ENCODE assay signal across 13 mouse cellular contexts in the genomic region with DNA sequence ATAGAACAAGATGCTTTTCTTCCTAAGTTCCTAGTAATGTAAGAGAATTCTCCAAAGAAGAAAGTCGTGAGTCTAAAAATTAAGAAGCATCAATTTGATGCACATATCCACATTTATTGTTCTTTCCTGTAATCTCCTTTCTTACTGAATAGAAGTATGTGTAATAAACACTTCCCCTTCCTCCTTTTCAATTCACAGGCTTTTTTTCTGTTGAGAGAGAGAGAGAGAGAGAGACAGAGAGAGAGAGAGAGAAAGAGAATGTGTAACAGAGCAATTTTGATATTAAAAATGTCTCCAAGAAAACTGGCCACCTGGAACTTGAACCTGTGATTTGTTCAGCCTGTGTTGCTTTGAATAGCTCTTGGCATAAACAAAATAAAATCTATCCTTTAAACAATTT. TPM values are rescaled to one million over a fixed set of nuclear protein-coding genes. Genes with fewer than 3 reads are reported as not detected.
DNase-seq lines count a peak whose midpoint lies in the region; ATAC-seq and TF ChIP-seq lines count a peak whose summit lies in the region.
"Had no signal": no experiment of that assay in that cellular context is flagged by ENCODE, and none has a peak within 500 bp of the region (broad histone marks: within the 10 kb centered on the region; RNA-seq: fewer than 3 reads in every experiment).

No protein-coding gene starts in this region.

- H3K4me3 ChIP-seq in forebrain, postnatal 0 days (ENCODE audit: low read depth, low read length): 0 out of 2 replicates have a peak overlapping the region, but pooled peaks have one; percentile 72
- H3K4me3 ChIP-seq in forebrain, embryonic 15.5 days: no peak overlapping the region
- no peak overlapping the region for H3K4me3 ChIP-seq in limb, embryonic 12.5 days (replicated peaks)
- H3K4me3 ChIP-seq in limb, embryonic 10.5 days: no peak overlapping the region
- H3K4me3 ChIP-seq in bone marrow, adult 2 months (replicated peaks; ENCODE audit: control insufficient read depth, low read depth, low read length): peak overlapping the region; percentile 7
- peak overlapping the region; percentile 72; the same call in 1 of the 2 replicates for H3K4me3 ChIP-seq in liver, embryonic 13.5 days (replicated peaks)
- no peak overlapping the region for H3K4me3 ChIP-seq in cerebellum, adult 2 months (replicated peaks; ENCODE audit: insufficient read depth, low read depth, low read length)

- ATAC-seq in forebrain, postnatal 0 days: no peak
- ATAC-seq in forebrain, embryonic 15.5 days (replicated peaks): no peak
- ATAC-seq in limb, embryonic 12.5 days (ENCODE audit: insufficient number of reproducible peaks, insufficient read depth, low FRiP score, low TSS enrichment, low read depth): no peak
- no peak for ATAC-seq in liver, embryonic 13.5 days (ENCODE audit: low read depth)

- H3K27me3 ChIP-seq in forebrain, postnatal 0 days (ENCODE audit: insufficient read depth, low read length): no peaks in the 10 kb centered on the region; the same call in 1 of the 2 replicates
- H3K27me3 ChIP-seq in forebrain, embryonic 15.5 days: peaks cover 10% of the 10 kb centered on the region; the same call in 1 of the 2 replicates
- peaks cover 39% of the 10 kb centered on the region for H3K27me3 ChIP-seq in limb, embryonic 12.5 days
- H3K27me3 ChIP-seq in limb, embryonic 10.5 days (ENCODE audit: low read depth, poor library complexity, severe bottlenecking): peaks cover 43% of the 10 kb centered on the region
- H3K27me3 ChIP-seq in liver, embryonic 13.5 days: peaks cover 15% of the 10 kb centered on the region
- H3K27me3 ChIP-seq in cerebellum, adult 2 months (ENCODE audit: control insufficient read depth, insufficient read depth, low read length): no peaks in the 10 kb centered on the region; the same call in 1 of the 2 replicates

- TF ChIP-seq POLR2A in bone marrow, adult 2 months (IDR thresholded peaks at IDR 0.05; ENCODE audit: borderline replicate concordance, control insufficient read depth, low read depth, low read length): no peak
- no peak for TF ChIP-seq POLR2A in cerebellum, adult 2 months (IDR thresholded peaks at IDR 0.05; ENCODE audit: borderline replicate concordance, insufficient read depth, low read length)

- H3K4me2 ChIP-seq in forebrain, postnatal 0 days (ENCODE audit: low read depth): no peak overlapping the region
- no peak overlapping the region for H3K4me2 ChIP-seq in forebrain, embryonic 15.5 days (replicated peaks)
- peak overlapping the region; percentile 19; the same call in 1 of the 2 replicates for H3K4me2 ChIP-seq in limb, embryonic 12.5 days
- H3K4me2 ChIP-seq in liver, embryonic 13.5 days: no peak overlapping the region; the same call in 1 of the 2 replicates

- no peaks in the 10 kb centered on the region for H3K4me1 ChIP-seq in forebrain, postnatal 0 days (ENCODE audit: insufficient read depth)
- H3K4me1 ChIP-seq in forebrain, embryonic 15.5 days: peaks cover 4% of the 10 kb centered on the region; the same call in 1 of the 2 replicates
- 0 out of 2 replicates have a peak, but pooled peaks cover 3% of the 10 kb centered on the region for H3K4me1 ChIP-seq in limb, embryonic 12.5 days (replicated peaks)
- peaks cover 13% of the 10 kb centered on the region for H3K4me1 ChIP-seq in limb, embryonic 10.5 days
- H3K4me1 ChIP-seq in bone marrow, adult 2 months (ENCODE audit: control insufficient read depth, insufficient read depth, low read length): peaks cover 1% of the 10 kb centered on the region; the same call in 1 of the 2 replicates
- H3K4me1 ChIP-seq in liver, embryonic 13.5 days (replicated peaks): peaks cover 23% of the 10 kb centered on the region
- H3K4me1 ChIP-seq in cerebellum, adult 2 months (ENCODE audit: control insufficient read depth, insufficient read depth, low read length): no peaks in the 10 kb centered on the region; the same call in 1 of the 2 replicates

- 80% methylated on average over 1 of the region's 1 CpGs for WGBS in forebrain, postnatal 0 days
- 77% methylated on average over 1 of the region's 1 CpGs for WGBS in forebrain, embryonic 15.5 days
- 85% methylated on average over 1 of the region's 1 CpGs for WGBS in limb, embryonic 12.5 days
- 86% methylated on average over 1 of the region's 1 CpGs for WGBS in limb, embryonic 10.5 days
- WGBS in bone marrow, adult 2 months: 67% methylated on average over 1 of the region's 1 CpGs
- WGBS in liver, embryonic 13.5 days (ENCODE audit: insufficient replicate concordance): 66% methylated on average over 1 of the region's 1 CpGs
- 75% methylated on average over 1 of the region's 1 CpGs for WGBS in cerebellum, adult 2 months

- H3K36me3 ChIP-seq in forebrain, postnatal 0 days (ENCODE audit: insufficient read depth): no peaks in the 10 kb centered on the region
- no peaks in the 10 kb centered on the region for H3K36me3 ChIP-seq in forebrain, embryonic 15.5 days
- H3K36me3 ChIP-seq in limb, embryonic 12.5 days: no peaks in the 10 kb centered on the region
- H3K36me3 ChIP-seq in limb, embryonic 10.5 days: no peaks in the 10 kb centered on the region
- H3K36me3 ChIP-seq in liver, embryonic 13.5 days: no peaks in the 10 kb centered on the region
- H3K36me3 ChIP-seq: limb, embryonic 13.5 days had no signal

- no peaks in the 10 kb centered on the region for H3K9me3 ChIP-seq in forebrain, postnatal 0 days (ENCODE audit: low read length)
- H3K9me3 ChIP-seq in forebrain, embryonic 15.5 days: no peaks in the 10 kb centered on the region
- no peaks in the 10 kb centered on the region for H3K9me3 ChIP-seq in limb, embryonic 12.5 days
- no peaks in the 10 kb centered on the region for H3K9me3 ChIP-seq in limb, embryonic 10.5 days (replicated peaks)
- no peaks in the 10 kb centered on the region for H3K9me3 ChIP-seq in liver, embryonic 13.5 days (replicated peaks)
- H3K9me3 ChIP-seq: limb, embryonic 13.5 days had no signal

- DNase-seq in forebrain, postnatal 0 days: no peak
- DNase-seq in limb, embryonic 10.5 days (ENCODE audit: low spot score): no peak
- no peak for DNase-seq in liver, embryonic 13.5 days
- DNase-seq in cerebellum, adult 2 months: no peak
- no peak for DNase-seq in left cerebral cortex, adult 8-10 months (ENCODE audit: low spot score in 2 of 2)
- DNase-seq: cerebellum, adult 9-11 months; heart, postnatal 10 days; layer of hippocampus, adult 9-11 months; spleen, adult 18-20 months had no signal

- TF ChIP-seq CTCF in forebrain, postnatal 0 days (IDR thresholded peaks at IDR 0.05; ENCODE audit: low read depth): no peak
- TF ChIP-seq CTCF in bone marrow, adult 2 months (IDR thresholded peaks at IDR 0.05; ENCODE audit: control insufficient read depth, insufficient read depth, low read length): no peak
- no peak for TF ChIP-seq CTCF in cerebellum, adult 2 months (IDR thresholded peaks at IDR 0.05; ENCODE audit: borderline replicate concordance, insufficient read depth, low read depth, low read length)

- H3K27ac ChIP-seq in forebrain, postnatal 0 days (ENCODE audit: low read depth, low read length): no peak overlapping the region
- no peak overlapping the region for H3K27ac ChIP-seq in forebrain, embryonic 15.5 days (replicated peaks)
- H3K27ac ChIP-seq in limb, embryonic 12.5 days: no peak overlapping the region
- H3K27ac ChIP-seq in limb, embryonic 10.5 days: no peak overlapping the region
- no peak overlapping the region for H3K27ac ChIP-seq in bone marrow, adult 2 months (ENCODE audit: control insufficient read depth, insufficient read depth, low read depth, low read length, poor library complexity)
- H3K27ac ChIP-seq in liver, embryonic 13.5 days: no peak overlapping the region
- H3K27ac ChIP-seq in cerebellum, adult 2 months (ENCODE audit: insufficient read depth, low read length): no peak overlapping the region
- H3K27ac ChIP-seq: limb, embryonic 13.5 days had no signal

- H3K9ac ChIP-seq in forebrain, postnatal 0 days: no peak overlapping the region
- H3K9ac ChIP-seq in forebrain, embryonic 15.5 days (replicated peaks): no peak overlapping the region
- no peak overlapping the region for H3K9ac ChIP-seq in limb, embryonic 12.5 days (replicated peaks)
- no peak overlapping the region for H3K9ac ChIP-seq in liver, embryonic 13.5 days
- H3K9ac ChIP-seq: limb, embryonic 13.5 days had no signal

RNA-seq across cellular contexts. Expression of a gene that starts 2.0 kb away (rescaled TPM):
- total RNA-seq in forebrain, postnatal 0 days (2014; rRNA removed): 9.9 and 10.0 TPM in 2 replicates
- polyA plus RNA-seq in forebrain, postnatal 0 days (2015; fragmentation: Nextera tagmentation; extraction: Ambion mirVana): 2.1 and 6.1 TPM in 2 replicates
- polyA plus RNA-seq in forebrain, embryonic 15.5 days (2015; fragmentation: Nextera tagmentation; extraction: Ambion mirVana): 4.1 TPM in 2 replicates
- polyA plus RNA-seq in limb, embryonic 12.5 days (2016; fragmentation: Nextera tagmentation; extraction: Ambion mirVana): 3.1 and 4.2 TPM in 2 replicates
- 1.6 and 1.9 TPM in 2 replicates for polyA plus RNA-seq in limb, embryonic 10.5 days (2016; fragmentation: Nextera tagmentation; extraction: Ambion mirVana)
- polyA plus RNA-seq in bone marrow, adult 2 months (2011; ENCODE audit: insufficient read depth, insufficient read length, low replicate concordance, missing spikeins): 5.5 and 11.0 TPM in 2 replicates
- 6.5 and 7.4 TPM in 2 replicates for polyA plus RNA-seq in liver, embryonic 13.5 days (2015; fragmentation: Nextera tagmentation; extraction: Ambion mirVana)
- polyA plus RNA-seq in cerebellum, adult 2 months (2012; rRNA removed): 7.0 and 8.7 TPM in 2 replicates
- total RNA-seq in left cerebral cortex, adult 8-10 months (2022): 1 to 10 TPM; 5.5 to 6.7 (median 6.4) TPM

Comparison
In these comparisons a context has a peak if more than half of its experiments do, and no peak if none do; other contexts are left out.
1. H3K4me3 ChIP-seq: peak in forebrain, postnatal 0 days (single experiment), bone marrow, adult 2 months (single experiment) and liver, embryonic 13.5 days (single experiment); none in forebrain, embryonic 15.5 days (single experiment), limb, embryonic 12.5 days (single experiment), limb, embryonic 10.5 days (single experiment) and cerebellum, adult 2 months (single experiment).